Mouse (Mus musculus) right cerebral cortex, postnatal 25 days (tissue): Measurements from ENCODE around the gene U2af2.
"Not testable (repeated sequence)": the region's sequence is repeated elsewhere in the genome, so short reads cannot be mapped to it uniquely, and the experiment has no call there.

Source experiments
- DNase-seq: peaks from one replicate; pipeline ENCODE4 v3.0.0; 2022

Gene U2af2

DNA sequence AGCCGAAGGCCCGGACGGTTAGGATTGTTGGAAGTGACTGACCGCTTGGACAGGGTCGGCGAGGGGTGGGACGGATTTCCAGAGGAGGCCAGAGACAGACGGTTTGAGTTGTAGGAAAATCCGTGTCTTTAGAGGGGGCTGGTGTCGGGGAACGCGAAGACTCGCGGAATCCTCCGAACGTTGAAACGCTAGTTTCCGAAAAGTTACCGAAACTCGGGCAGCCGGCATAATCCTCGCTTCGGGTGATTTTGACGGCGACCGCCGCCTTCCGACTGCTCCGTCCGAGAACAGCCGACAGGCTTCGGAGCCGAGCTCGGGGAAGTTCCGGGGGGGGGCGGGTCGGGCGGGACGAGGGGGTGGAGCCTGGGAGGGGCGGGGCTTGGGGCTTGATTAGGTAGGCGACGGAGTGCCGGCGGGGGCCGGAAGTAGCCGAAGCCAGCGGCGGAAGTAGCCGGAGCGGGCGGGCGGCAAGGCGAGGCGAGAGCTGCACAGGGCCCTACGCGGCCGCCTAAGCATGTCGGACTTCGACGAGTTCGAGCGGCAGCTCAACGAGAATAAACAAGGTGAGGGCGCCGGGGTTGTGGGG is at the start of gene U2af2:
TSS of gene U2af2 (plus strand) at position 370 of the 586 bp plus-strand sequence.
- peak; percentile 93 for DNase-seq

- no peak for DNase-seq
Observed at GRCm38 (mm10) chr7:5012681-5013513, 49.0 kb upstream of the U2af2 start.

DNA sequence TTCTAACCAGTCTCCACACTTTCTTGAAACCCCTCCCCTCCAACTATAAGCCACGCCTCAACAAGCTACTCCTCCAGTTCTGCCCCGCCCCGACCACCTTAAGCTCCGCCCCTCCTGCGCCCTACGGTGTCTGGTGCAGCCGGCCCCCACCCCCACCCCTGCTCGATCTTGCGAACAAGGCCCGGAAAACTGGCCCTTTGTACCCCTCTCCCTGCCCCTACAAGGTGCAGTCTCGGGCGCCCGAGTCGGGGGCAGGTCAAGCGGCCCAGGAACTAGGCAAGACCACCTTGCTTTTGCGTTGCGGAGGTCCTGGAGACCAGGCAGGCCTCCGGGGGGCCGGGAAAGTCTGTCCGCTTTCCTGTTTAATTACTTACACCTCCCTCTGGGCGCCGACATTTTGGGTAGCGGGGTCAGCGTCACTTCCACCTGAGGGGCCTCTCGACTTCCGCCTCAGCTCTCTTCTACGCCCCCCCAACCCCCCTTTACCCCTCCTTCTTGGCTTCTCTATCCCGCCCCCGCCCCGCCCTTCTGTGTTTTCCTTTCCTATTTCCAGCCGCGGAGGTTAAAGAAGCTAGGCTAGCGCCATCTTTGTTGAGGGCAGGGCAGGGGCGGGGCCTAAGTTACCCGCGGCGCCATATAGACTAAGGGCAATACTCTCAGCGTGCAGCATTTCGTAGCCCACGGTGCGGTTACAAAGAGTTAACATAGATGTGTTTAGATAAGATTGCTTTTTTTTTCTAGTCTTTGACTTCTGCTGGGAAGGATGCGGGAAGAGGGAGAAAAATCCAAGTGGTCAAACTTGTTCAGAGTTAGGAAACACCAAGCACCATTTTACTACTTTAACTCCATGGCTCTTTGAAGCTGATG is 47.5 kb upstream of the U2af2 start, which contains the start of the genes Zfp524 and Fiz1:
TSS of gene Zfp524 (plus strand) at position 165 of the 867 bp plus-strand sequence.
TSS of gene Fiz1 (minus strand) at position 447 of the 867 bp plus-strand sequence.
- peak; percentile 96 for DNase-seq

DNA sequence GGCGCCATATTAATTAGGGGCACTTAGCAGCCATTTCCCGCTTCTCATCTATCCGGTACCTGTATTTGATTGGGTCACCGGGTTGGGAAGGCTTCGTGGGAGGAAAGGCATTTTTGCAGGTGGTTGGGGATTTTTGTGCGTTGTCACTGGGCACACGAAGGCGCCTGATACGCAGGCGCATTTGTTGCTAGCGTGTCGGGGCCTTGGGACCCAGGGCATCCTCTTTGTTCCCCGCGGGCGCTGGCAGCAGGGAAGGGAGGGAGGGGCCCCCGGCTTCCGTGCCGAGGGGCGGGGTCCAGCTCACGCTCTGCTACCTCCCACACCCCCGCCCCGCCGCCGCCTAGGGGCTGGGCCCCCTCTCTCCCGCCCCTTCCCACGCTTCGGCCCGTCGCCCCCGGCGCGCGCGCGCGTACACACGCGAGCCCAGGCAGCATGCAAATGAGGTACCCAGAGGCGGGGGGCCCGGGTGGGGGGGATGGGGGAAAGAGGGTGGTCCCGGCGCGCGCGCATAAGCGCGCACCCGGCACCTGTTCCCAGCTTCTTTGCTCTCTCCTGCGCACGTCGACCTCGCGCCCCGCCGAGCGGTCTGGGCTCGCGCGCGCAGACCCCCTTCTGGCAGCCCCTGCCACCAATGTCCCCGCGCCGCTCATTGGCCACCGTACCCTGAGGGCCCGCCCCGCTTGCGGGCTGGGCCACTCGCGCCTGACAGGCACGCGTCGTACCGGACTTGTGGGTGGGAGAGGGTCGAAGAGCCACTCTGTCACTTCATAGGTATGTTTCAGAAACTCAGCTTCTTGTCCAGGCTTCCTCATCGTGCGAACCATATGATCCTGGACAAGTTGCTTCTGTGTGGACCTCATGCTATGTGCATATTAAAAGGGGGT is 46.6 kb upstream of the U2af2 start, which contains the start of gene Gm44973:
TSS of gene Gm44973 (plus strand) at position 379 of the 884 bp plus-strand sequence.
- peak; percentile 91 for DNase-seq

DNA sequence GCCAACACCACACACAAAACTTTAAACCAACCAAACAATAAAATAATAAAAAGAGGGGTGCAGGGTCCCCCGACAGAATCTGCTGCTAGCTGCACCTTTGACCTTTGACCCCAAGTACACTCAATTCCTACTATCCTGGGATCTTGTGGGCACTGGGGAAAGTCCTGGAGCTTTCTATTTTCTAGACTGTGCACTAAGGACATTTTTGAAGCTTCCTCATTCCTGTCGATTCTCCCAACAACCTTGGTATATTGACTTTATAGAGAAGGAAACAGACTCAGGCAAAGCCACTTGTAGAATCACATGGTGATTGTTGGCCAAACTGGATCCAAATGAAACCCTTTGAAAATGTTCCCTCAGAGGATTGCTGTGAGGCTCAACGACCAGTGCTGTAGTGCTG is 45.9 kb upstream of the U2af2 start:
- no peak for DNase-seq

DNA sequence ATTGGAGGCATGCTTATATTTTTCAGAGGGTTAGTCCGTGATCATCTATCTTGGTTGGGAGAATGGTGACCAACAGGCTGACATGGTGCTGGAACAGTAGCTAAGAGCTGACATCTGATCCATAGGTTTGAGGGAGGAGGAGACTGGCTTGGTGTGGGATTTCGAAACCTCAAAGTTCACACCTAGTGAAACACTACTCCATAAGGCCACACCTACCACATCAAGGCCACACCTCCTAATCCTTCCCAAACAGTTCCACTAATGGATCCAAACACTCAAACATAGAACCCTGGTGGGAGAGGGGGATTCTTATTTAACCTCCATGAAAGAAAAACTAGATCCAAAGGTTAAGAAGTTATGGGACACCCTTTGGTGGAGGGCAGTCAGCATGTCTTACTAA is 45.0 kb upstream of the U2af2 start:
- no peak for DNase-seq

DNA sequence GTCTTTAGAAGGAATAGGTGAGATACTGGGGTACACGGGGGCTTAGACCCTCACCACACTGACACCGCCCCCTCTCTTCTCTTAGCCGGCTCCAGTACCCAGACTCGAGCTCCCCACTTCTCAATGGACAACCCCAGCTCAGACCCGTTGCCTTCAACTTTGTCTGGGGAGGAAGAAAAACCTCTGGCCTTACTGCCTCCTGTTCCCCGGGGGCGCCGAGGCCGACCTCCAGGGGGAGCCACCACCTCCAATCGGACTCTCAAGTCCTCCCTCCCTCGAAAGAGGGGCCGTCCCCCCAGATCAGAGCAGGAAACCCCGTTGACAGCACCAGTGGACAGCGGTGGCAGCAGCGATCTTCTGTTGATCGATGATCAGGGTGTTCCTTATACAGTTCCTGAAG is 44.6 kb upstream of the U2af2 start:
- DNase-seq = no peak

GRCm38 (mm10) chr7:5017931-5018330 is 44.0 kb upstream of the U2af2 start:
- no peak for DNase-seq

- DNase-seq = not testable (repeated sequence)
Observed at GRCm38 (mm10) chr7:5019576-5019975, 42.4 kb upstream of the U2af2 start.

DNA sequence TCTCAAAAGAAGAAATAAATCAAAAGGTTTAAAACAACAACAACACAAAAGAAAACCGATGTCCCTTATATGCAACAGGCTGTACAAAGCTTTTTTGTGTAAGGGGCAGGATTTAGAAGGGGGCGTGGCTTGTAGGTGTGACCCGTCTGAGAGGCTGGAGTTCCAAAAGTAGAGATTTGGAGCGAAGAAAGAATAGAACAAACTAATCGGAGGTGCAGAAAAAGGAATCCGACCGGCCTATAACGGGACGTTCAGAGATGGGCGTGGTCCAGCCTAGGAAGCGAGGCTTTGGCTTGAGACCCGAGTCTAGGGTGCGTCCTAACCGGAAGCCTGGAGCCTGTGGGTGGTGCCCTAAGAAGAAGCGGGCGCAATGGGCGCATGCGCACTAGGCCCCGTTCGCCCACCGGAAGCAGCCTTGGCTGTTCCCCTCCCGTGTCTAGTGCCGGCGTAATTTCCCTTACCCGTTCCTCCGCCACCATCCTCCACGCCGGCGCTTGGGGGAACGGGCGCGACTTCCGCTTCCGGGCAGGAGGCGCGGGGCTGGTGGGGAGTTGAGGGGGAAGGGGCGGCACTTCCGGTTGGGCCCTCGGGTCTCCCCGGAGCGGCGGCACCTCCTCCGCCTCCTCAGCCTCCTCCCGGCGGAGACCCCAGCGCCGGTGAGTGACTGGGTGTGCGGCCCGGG is 41.8 kb upstream of the U2af2 start, which contains the start of the genes Zfp865 and Ccdc106:
TSS of gene Zfp865 (plus strand) at position 377 of the 682 bp plus-strand sequence.
TSS of gene Ccdc106 (plus strand) at position 554 of the 682 bp plus-strand sequence.
- DNase-seq = peak; percentile 99

DNA sequence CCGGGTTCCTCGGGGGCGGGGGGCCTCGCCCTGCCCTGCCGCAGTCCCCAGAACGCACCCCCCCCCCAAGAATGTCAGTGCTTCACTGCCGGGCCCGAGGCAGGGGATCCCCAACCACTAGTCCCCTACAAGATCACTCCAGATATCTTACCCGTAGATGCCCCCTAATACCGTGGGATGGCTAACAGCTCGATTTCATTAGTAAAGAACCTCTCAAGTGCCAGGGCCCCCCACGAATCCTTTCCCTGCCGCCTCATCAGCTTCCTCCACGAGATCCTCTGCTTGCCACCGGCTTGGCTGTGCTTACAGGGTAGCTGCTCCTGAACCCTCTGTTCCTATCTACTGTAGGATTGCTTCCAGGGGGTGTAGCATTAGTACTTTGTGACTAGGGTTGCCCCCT is 41.3 kb upstream of the U2af2 start:
- DNase-seq = no peak

GRCm38 (mm10) chr7:5021197-5021596 is 40.7 kb upstream of the U2af2 start:
- no peak for DNase-seq

DNA sequence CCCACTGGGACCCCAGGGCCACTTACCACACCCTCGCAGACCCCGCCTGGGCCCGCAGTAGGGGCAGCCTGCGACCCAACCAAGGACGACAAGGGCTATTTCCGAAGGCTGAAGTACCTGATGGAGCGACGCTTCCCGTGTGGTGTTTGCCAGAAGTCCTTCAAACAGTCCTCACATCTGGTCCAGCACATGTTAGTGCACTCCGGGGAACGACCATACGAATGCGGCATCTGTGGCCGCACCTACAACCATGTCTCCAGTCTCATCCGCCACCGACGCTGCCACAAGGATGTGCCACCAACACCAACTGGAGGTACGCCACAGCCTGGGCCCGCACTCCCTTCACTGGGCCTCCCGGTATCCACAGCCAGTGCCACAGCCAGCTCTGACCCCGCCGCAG is 32.4 kb upstream of the U2af2 start:
- DNase-seq = no peak

GRCm38 (mm10) chr7:5029946-5030345 is 32.0 kb upstream of the U2af2 start:
- no peak for DNase-seq

- DNase-seq = no peak
Observed at GRCm38 (mm10) chr7:5030554-5031275, 31.2 kb upstream of the U2af2 start.

DNA sequence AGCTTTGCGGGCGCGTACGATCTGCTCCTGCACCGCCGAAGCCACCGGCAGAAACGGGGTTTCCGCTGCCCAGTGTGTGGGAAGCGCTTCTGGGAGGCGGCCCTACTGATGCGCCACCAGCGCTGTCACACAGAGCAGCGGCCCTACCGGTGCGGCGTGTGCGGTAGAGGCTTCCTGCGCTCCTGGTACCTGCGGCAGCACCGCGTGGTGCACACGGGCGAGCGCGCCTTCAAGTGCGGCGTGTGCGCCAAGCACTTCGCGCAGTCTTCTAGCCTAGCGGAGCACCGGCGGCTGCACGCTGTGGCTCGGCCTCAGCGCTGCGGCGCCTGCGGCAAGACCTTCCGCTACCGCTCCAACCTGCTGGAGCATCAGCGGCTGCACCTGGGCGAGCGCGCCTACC is 30.4 kb upstream of the U2af2 start:
- no peak for DNase-seq

- DNase-seq = no peak
Observed at GRCm38 (mm10) chr7:5033818-5034217, 28.1 kb upstream of the U2af2 start, which contains the start of gene 4632433K11Rik. TSS of gene 4632433K11Rik (plus strand) at chr7:5034118.

DNA sequence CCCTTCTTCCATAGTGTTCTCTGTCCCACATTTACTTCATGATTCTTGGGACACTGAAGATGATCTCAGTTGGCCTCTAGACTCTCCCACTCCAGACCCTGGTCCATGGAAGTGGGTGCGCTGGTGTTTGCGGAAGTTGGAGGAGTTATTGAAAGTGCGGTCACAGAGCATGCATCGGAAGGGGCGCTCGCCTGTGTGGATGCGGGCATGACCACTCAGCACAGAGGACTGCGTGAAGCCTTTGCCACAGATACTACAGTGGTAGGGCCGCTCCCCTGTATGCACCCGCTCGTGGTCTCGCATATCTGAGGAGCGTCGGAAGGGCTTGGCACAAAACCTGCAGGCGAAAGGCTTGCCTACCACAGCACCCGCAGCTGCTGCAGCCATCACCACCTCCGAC is 26.3 kb upstream of the U2af2 start:
- no peak for DNase-seq

GRCm38 (mm10) chr7:5036136-5036535 is 25.8 kb upstream of the U2af2 start:
- no peak for DNase-seq

GRCm38 (mm10) chr7:5037026-5037425 is 24.9 kb upstream of the U2af2 start:
- DNase-seq = no peak

DNA sequence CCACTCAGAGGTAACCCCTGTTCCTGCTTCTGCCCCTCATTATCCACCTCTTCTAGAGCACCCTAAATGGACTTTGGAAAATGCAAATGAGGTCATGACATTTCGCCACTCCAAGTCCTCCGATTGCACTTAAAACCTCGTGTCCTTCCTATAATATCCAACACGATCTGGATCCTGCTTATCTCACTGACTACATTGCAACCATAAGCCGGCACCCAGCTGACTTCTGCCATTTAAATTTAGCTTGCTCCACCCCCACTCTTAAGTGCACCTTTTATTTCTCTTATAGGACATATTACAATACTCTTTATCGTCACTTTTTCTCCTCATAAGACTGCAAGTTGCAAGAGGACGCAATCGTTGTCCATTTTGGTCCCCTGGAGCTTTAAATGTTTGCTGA is 24.5 kb upstream of the U2af2 start:
- DNase-seq = no peak
